Mouse (Mus musculus): ENCODE measurements around the gene Lrtm1. TPM values are rescaled to one million over a fixed set of nuclear protein-coding genes. Genes with fewer than 3 reads are reported as not detected.

Lrtm1 gene
- polyA plus RNA-seq, 1 experiment from 2014 or later: 0.32 TPM

DNA sequence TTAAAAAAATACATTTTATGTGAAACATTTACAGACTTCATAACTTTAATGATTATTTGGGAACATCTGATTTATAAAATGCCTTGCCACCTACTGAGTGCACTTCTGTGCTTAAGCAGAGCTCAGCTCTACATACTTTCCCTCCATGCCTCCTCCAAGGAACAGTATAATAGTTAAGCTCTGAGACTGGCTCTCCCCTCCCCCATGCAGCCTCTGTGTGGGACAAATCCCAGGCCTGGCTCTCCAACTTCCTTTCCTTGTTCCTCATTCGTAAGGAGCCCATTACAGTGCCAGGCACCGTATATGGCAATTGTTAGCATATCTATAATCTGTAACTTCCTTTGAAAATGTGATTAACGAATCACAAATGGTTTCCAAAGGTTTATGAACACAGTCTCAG is 59.4 kb downstream of the Lrtm1 start:
- no peaks in the 10 kb centered on the region for H3K9me3 ChIP-seq (replicated peaks; ENCODE audit: control insufficient read depth, low read length)
- H3K4me1 ChIP-seq (ENCODE audit: control insufficient read depth, insufficient read depth, low read length): no peaks in the 10 kb centered on the region
- ATAC-seq (replicated peaks; ENCODE audit: insufficient number of reproducible peaks, low FRiP score, low TSS enrichment, low read depth) (no peak), DNase-seq (ENCODE audit: low spot score) (peak; percentile 62)
- H3K27me3 ChIP-seq (ENCODE audit: control insufficient read depth, insufficient read depth, low read length): no peaks in the 10 kb centered on the region
- H3K27ac ChIP-seq (replicated peaks; ENCODE audit: low read depth, low read length): no peak overlapping the region
- H3K36me3 ChIP-seq (replicated peaks; ENCODE audit: control insufficient read depth, insufficient read depth, low read depth, low read length): no peaks in the 10 kb centered on the region
- H3K9ac ChIP-seq (replicated peaks; ENCODE audit: low read length): no peak overlapping the region
- 51% methylated on average over 3 of the region's 3 CpGs for WGBS
- H3K4me2 ChIP-seq (ENCODE audit: low read depth, low read length): no peak overlapping the region
- no peak overlapping the region for H3K4me3 ChIP-seq (ENCODE audit: low read depth, low read length)

DNA sequence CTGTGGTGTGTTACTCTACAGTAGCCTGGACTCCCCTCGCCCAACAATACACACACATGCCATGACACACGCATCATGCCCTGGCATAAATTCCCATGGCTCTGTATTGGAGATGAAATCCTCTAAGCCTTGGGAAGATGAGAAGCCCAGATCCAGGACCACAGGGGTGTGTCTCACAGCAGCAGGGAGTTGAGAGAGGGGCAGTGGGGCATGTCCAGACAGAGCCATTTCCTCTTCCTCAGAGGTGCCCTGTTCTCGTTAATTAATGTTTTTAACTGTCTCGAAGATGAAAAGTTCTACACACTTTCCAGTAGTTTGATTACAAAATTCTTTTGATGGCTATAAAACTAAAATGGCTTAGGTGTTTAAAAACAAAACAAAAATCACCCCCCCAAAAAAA is 62.2 kb downstream of the Lrtm1 start:
- H3K36me3 ChIP-seq (replicated peaks; ENCODE audit: control insufficient read depth, insufficient read depth, low read depth, low read length): no peaks in the 10 kb centered on the region
- H3K9me3 ChIP-seq (replicated peaks; ENCODE audit: control insufficient read depth, low read length): no peaks in the 10 kb centered on the region
- H3K4me3 ChIP-seq (ENCODE audit: low read depth, low read length): no peak overlapping the region
- ATAC-seq (replicated peaks; ENCODE audit: insufficient number of reproducible peaks, low FRiP score, low TSS enrichment, low read depth) (no peak), DNase-seq (ENCODE audit: low spot score) (no peak)
- H3K27ac ChIP-seq (replicated peaks; ENCODE audit: low read depth, low read length): no peak overlapping the region
- no peaks in the 10 kb centered on the region for H3K4me1 ChIP-seq (ENCODE audit: control insufficient read depth, insufficient read depth, low read length)
- WGBS: 73% methylated on average over 4 of the region's 4 CpGs
- no peak overlapping the region for H3K4me2 ChIP-seq (ENCODE audit: low read depth, low read length)
- H3K27me3 ChIP-seq (ENCODE audit: control insufficient read depth, insufficient read depth, low read length): no peaks in the 10 kb centered on the region
- no peak overlapping the region for H3K9ac ChIP-seq (replicated peaks; ENCODE audit: low read length)

DNA sequence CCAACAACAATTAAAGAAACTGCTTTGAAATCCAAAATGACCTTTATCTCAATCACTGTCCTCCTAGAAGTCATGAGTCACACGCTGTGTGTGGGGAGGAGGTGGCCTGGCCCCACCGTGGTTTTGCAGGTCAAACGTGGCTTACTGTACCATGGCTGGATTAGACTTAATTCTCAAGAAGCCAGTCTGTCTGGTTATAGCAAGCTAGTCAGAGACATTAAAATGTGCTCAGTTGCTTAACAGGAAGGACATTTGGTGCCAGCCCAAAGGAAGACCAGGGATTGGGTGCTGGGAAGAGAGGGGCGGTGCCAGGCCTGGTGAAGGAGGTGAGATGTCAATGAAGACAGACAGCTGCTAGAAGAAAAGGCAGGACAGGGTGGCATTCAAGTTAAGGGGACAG is 62.6 kb downstream of the Lrtm1 start:
- H3K4me3 ChIP-seq (ENCODE audit: low read depth, low read length): no peak overlapping the region
- H3K36me3 ChIP-seq (replicated peaks; ENCODE audit: control insufficient read depth, insufficient read depth, low read depth, low read length): no peaks in the 10 kb centered on the region
- ATAC-seq (replicated peaks; ENCODE audit: insufficient number of reproducible peaks, low FRiP score, low TSS enrichment, low read depth): no peak
- H3K27ac ChIP-seq (replicated peaks; ENCODE audit: low read depth, low read length): no peak overlapping the region
- no peak overlapping the region for H3K4me2 ChIP-seq (ENCODE audit: low read depth, low read length)
- H3K9ac ChIP-seq (replicated peaks; ENCODE audit: low read length): no peak overlapping the region
- 75% methylated on average over 4 of the region's 4 CpGs for WGBS
- no peaks in the 10 kb centered on the region for H3K4me1 ChIP-seq (ENCODE audit: control insufficient read depth, insufficient read depth, low read length)
- no peaks in the 10 kb centered on the region for H3K9me3 ChIP-seq (replicated peaks; ENCODE audit: control insufficient read depth, low read length)
- no peaks in the 10 kb centered on the region for H3K27me3 ChIP-seq (ENCODE audit: control insufficient read depth, insufficient read depth, low read length)
- no peak for DNase-seq (ENCODE audit: low spot score)

DNA sequence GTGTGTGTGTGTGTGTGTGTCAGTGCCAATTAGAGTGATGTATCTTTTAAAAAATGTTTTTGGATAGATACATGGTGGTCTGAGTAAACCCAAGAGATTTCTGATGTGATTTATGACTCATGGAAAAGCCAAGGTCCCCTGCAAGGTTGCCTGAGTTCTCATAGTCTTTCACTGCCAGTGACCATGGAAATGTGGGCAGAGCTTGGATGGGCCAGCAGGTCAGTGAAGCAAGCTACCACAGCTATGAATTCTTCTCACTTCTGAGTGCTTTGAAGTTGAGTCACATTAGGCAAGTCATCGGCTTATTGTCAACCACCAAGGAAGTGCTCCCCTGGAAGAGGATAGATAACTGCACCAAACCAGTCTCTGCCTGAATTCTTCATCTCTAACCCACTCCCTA is 64.2 kb downstream of the Lrtm1 start:
- Histone ChIP-seq H3K27me3 (ENCODE audit: control insufficient read depth, insufficient read depth, low read length) (no peaks in the 10 kb centered on the region), H3K4me1 (ENCODE audit: control insufficient read depth, insufficient read depth, low read length) (no peaks in the 10 kb centered on the region; the same call in 1 of the 2 replicates), H3K4me2 (ENCODE audit: low read depth, low read length) (no peak overlapping the region), H3K9ac (replicated peaks; ENCODE audit: low read length) (no peak overlapping the region), H3K9me3 (replicated peaks; ENCODE audit: control insufficient read depth, low read length) (no peaks in the 10 kb centered on the region), H3K4me3 (ENCODE audit: low read depth, low read length) (no peak overlapping the region), H3K27ac (replicated peaks; ENCODE audit: low read depth, low read length) (no peak overlapping the region), H3K36me3 (replicated peaks; ENCODE audit: control insufficient read depth, insufficient read depth, low read depth, low read length) (no peaks in the 10 kb centered on the region)
- DNase-seq (ENCODE audit: low spot score): no peak
- no peak for ATAC-seq (replicated peaks; ENCODE audit: insufficient number of reproducible peaks, low FRiP score, low TSS enrichment, low read depth)
- WGBS: 86% methylated on average over 1 of the region's 1 CpGs
